Mouse (Mus musculus): ENCODE measurements around the gene Lrcol1. TPM values are rescaled to one million over a fixed set of nuclear protein-coding genes. Genes with fewer than 3 reads are reported as not detected.

The Lrcol1 gene
- total and polyA plus RNA-seq, 3 experiments: not detected

DNA sequence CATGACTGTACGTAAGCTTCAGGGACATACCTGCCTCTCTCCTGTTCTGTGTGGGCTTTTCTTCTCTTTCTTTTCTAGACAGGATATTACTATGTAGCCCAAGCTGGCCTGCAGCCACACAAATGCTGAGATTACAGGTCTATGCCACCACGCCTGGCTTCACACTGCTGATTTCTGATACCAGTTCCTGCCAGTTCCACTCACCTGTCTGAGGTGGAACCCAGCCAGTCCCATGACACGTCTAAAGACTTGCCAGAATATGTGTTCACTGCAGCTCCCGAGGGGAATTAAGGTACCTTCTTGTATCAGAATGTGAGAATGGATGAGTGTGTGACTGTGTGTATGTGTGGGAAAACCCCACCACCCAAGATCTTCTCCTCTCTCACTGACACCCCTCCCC, 46.1 kb downstream of the Lrcol1 start:
- H3K9ac ChIP-seq (ENCODE audit: low read depth, low read length): no peak overlapping the region
- no peaks in the 10 kb centered on the region for H3K79me2 ChIP-seq (replicated peaks; ENCODE audit: control insufficient read depth, insufficient read depth, low read length)
- no peak overlapping the region for H3K4me3 ChIP-seq
- DNase-seq: no peak
- H3K36me3 ChIP-seq (ENCODE audit: control insufficient read depth, insufficient read depth, low read length): no peaks in the 10 kb centered on the region
- intact Hi-C loops (cut with DNase I): no loop called here
- TF ChIP-seq EP300 (IDR thresholded peaks at IDR 0.05; ENCODE audit: insufficient read depth, low read depth, low read length): no peak
- no peak for TF ChIP-seq POLR2A (IDR thresholded peaks at IDR 0.05; ENCODE audit: insufficient read depth, low read depth, low read length)
- no peak for TF ChIP-seq CTCF (IDR thresholded peaks at IDR 0.05)
- H3K27ac ChIP-seq: no peak overlapping the region; the same call in 1 of the 2 replicates
- H3K4me1 ChIP-seq (ENCODE audit: control insufficient read depth, insufficient read depth, low read length): no peaks in the 10 kb centered on the region; the same call in 1 of the 2 replicates
- WGBS: 65% methylated on average over 4 of the region's 4 CpGs
- H3K27me3 ChIP-seq (ENCODE audit: control insufficient read depth, insufficient read depth, low read length): no peaks in the 10 kb centered on the region

DNA sequence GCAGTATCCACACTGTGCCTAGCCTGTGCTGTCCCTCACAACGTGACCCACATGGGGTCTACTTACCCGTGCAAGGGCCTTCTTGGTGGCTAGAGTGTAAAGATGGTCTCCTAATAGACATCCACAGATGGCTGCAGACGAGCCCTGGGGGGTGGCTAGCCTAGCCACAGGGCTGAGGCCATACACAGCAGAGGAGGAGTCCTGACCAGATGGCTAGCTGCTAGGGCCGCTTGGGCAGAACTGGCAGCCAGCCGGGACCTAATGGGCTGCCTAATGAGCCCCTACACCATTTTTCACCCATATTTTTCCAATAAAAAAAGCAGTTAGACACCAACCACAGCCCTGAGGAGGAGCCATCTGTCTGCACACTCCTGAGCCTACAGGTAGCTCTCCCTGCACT, 48.2 kb downstream of the Lrcol1 start:
- WGBS: 94% methylated on average over 5 of the region's 5 CpGs
- Histone ChIP-seq H3K9ac (ENCODE audit: low read depth, low read length) (no peak overlapping the region), H3K4me1 (ENCODE audit: control insufficient read depth, insufficient read depth, low read length) (no peaks in the 10 kb centered on the region; the same call in 1 of the 2 replicates), H3K79me2 (replicated peaks; ENCODE audit: control insufficient read depth, insufficient read depth, low read length) (no peaks in the 10 kb centered on the region), H3K27me3 (ENCODE audit: control insufficient read depth, insufficient read depth, low read length) (no peaks in the 10 kb centered on the region), H3K27ac (no peak overlapping the region), H3K4me3 (no peak overlapping the region), H3K36me3 (ENCODE audit: control insufficient read depth, insufficient read depth, low read length) (no peaks in the 10 kb centered on the region)
- DNase-seq: no peak
- TF ChIP-seq EP300 (IDR thresholded peaks at IDR 0.05; ENCODE audit: insufficient read depth, low read depth, low read length): no peak
- intact Hi-C loops (cut with DNase I): no loop called here

DNA sequence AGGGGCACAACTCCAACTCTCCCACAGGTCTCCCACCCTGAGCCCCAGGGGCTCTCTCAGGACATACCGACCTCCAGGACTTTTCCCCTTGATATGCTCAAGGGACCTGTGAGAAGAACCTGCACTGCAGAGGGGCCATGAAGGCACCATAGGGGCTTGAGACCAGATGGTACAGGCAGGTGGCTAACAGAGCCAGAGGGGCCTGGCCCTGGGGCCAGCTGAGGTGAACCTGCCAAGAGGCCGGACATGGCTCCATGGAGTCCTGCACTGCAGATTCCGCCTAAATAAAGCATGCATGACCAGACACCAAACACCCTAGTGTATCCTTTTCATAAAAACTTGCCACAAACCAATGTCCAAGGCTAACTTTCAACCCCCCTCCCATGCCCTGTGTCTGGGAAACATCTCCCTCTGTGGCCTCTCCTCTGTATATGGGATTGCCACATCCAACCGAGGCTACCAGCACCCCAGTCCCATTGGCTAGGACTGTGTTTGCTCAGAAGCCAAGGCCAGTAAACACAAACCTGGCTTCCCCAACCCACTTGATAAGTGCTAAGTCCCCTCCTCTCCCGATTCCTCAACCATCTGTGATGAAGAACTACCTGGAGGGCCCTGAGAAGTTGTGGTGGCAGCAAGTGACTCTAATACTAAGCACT, 50.6 kb downstream of the Lrcol1 start:
- intact Hi-C loops (cut with DNase I): no loop called here
- no peaks in the 10 kb centered on the region; the same call in 1 of the 2 replicates for H3K4me1 ChIP-seq (ENCODE audit: control insufficient read depth, insufficient read depth, low read length)
- H3K79me2 ChIP-seq (replicated peaks; ENCODE audit: control insufficient read depth, insufficient read depth, low read length): no peaks in the 10 kb centered on the region
- no peaks in the 10 kb centered on the region for H3K36me3 ChIP-seq (ENCODE audit: control insufficient read depth, insufficient read depth, low read length)
- H3K27me3 ChIP-seq (ENCODE audit: control insufficient read depth, insufficient read depth, low read length): no peaks in the 10 kb centered on the region
- no peak for DNase-seq
- H3K4me3 ChIP-seq: no peak overlapping the region
- H3K9ac ChIP-seq (ENCODE audit: low read depth, low read length): no peak overlapping the region
- 84% methylated on average over 5 of the region's 5 CpGs for WGBS
- TF ChIP-seq CTCF (IDR thresholded peaks at IDR 0.05) (no peak), POLR2A (IDR thresholded peaks at IDR 0.05; ENCODE audit: insufficient read depth, low read depth, low read length) (no peak)
- H3K27ac ChIP-seq: no peak overlapping the region

DNA sequence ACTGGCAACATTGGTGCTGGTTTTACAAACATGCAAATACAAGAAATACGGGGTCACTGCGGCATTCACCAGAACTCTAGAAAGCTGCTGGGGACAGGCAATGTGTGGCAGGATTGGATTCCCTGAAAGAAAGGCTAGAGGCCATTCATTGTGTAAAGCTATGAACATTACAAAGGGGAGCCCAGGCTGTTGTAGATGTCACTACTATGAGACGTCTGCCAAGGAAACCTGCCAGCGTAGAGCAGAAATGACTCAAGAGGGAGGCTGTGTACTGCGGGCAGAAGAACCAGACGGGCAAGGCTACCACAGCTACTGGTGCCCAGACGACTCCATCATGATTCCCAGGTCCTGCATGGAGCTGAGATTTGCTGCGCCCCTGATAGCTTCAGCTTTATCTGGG, 56.6 kb downstream of the Lrcol1 start:
- 95% methylated on average over 8 of the region's 8 CpGs for WGBS
- no peak overlapping the region for H3K9ac ChIP-seq (ENCODE audit: low read depth, low read length)

DNA sequence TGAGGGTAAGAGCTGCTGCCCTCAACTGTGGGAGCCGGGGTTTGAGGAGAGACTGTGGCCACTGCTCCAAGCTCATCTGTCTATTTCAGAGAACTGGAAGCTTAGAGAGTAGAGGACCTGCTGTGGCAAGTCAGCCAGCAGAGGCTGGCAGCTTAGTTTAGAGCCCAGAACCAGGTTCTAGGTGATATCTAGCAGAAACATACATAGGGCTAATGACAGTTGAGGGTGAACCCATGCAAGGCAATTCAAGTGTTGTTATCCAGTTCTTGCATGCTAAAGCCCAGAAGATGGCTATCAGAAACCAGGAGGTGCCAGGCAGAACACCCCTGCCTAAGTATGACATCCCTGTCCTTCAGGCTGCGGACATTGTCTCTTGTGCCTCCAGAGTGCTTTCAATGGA, 58.0 kb downstream of the Lrcol1 start:
- TF ChIP-seq POLR2A (IDR thresholded peaks at IDR 0.05; ENCODE audit: insufficient read depth, low read depth, low read length) (no peak), EP300 (IDR thresholded peaks at IDR 0.05; ENCODE audit: insufficient read depth, low read depth, low read length) (no peak), CTCF (IDR thresholded peaks at IDR 0.05) (no peak)
- no peak overlapping the region for H3K27ac ChIP-seq
- H3K4me1 ChIP-seq (ENCODE audit: control insufficient read depth, insufficient read depth, low read length): no peaks in the 10 kb centered on the region; the same call in 1 of the 2 replicates
- no peaks in the 10 kb centered on the region for H3K27me3 ChIP-seq (ENCODE audit: control insufficient read depth, insufficient read depth, low read length)
- intact Hi-C loops (cut with DNase I): no loop called here
- WGBS: 95% methylated on average over 2 of the region's 2 CpGs
- no peak for DNase-seq
- no peak overlapping the region for H3K4me3 ChIP-seq
- no peaks in the 10 kb centered on the region for H3K79me2 ChIP-seq (replicated peaks; ENCODE audit: control insufficient read depth, insufficient read depth, low read length)
- H3K9ac ChIP-seq (ENCODE audit: low read depth, low read length): no peak overlapping the region
- no peaks in the 10 kb centered on the region for H3K36me3 ChIP-seq (ENCODE audit: control insufficient read depth, insufficient read depth, low read length)

More for the DNA sequence above, 56.6 kb downstream of the Lrcol1 start:
- H3K36me3 ChIP-seq (ENCODE audit: control insufficient read depth, insufficient read depth, low read length): no peaks in the 10 kb centered on the region
- no peak overlapping the region for H3K4me3 ChIP-seq
- DNase-seq: no peak
- intact Hi-C loops (cut with DNase I): no loop called here
- H3K4me1 ChIP-seq (ENCODE audit: control insufficient read depth, insufficient read depth, low read length): no peaks in the 10 kb centered on the region
- H3K27me3 ChIP-seq (ENCODE audit: control insufficient read depth, insufficient read depth, low read length): no peaks in the 10 kb centered on the region
- no peak overlapping the region for H3K27ac ChIP-seq
- no peaks in the 10 kb centered on the region for H3K79me2 ChIP-seq (replicated peaks; ENCODE audit: control insufficient read depth, insufficient read depth, low read length)
- TF ChIP-seq POLR2A (IDR thresholded peaks at IDR 0.05; ENCODE audit: insufficient read depth, low read depth, low read length): no peak
- no peak for TF ChIP-seq CTCF (IDR thresholded peaks at IDR 0.05)
- no peak for TF ChIP-seq EP300 (IDR thresholded peaks at IDR 0.05; ENCODE audit: insufficient read depth, low read depth, low read length)

DNA sequence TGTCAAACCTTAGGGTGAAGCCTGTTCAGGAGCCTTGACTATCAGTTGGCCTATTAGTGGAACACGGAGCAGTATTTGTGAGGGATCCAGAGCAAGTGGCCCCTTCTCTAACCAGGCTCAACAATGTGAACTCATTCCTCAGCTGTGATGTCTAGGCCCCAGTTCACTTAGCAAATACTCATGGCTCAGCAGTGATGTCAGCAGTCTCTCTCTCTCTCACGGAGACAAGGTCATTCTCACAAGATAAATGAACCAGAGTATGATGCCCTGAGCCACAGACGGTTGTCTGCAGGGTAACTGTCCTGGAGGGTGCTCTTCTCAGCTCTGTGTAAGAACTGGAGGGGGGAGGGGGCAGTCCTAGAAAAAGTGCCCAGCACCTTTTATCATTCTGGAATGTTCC, 59.4 kb downstream of the Lrcol1 start:
- H3K4me1 ChIP-seq (ENCODE audit: control insufficient read depth, insufficient read depth, low read length): no peaks in the 10 kb centered on the region; the same call in 1 of the 2 replicates
- TF ChIP-seq EP300 (IDR thresholded peaks at IDR 0.05; ENCODE audit: insufficient read depth, low read depth, low read length) (no peak), POLR2A (IDR thresholded peaks at IDR 0.05; ENCODE audit: insufficient read depth, low read depth, low read length) (no peak), CTCF (IDR thresholded peaks at IDR 0.05) (no peak)
- no peak for DNase-seq
- no peaks in the 10 kb centered on the region for H3K79me2 ChIP-seq (replicated peaks; ENCODE audit: control insufficient read depth, insufficient read depth, low read length)
- no peak overlapping the region for H3K9ac ChIP-seq (ENCODE audit: low read depth, low read length)
- intact Hi-C loops (cut with DNase I): no loop called here
- 36% methylated on average over 3 of the region's 3 CpGs for WGBS
- no peaks in the 10 kb centered on the region for H3K36me3 ChIP-seq (ENCODE audit: control insufficient read depth, insufficient read depth, low read length)
- H3K27ac ChIP-seq: no peak overlapping the region
- no peak overlapping the region for H3K4me3 ChIP-seq
- H3K27me3 ChIP-seq (ENCODE audit: control insufficient read depth, insufficient read depth, low read length): no peaks in the 10 kb centered on the region

Other genes with a start within 250 kb of the Lrcol1 start
- gene Plcxd1, start 244.8 kb upstream of the Lrcol1 start, total RNA-seq (2021): not detected
- 0.06 and 0.64 TPM in 2 replicates for gene Plcxd1, start 244.8 kb upstream of the Lrcol1 start, polyA plus RNA-seq (2012; rRNA removed)
- gene Gtpbp6, start 236.5 kb upstream of the Lrcol1 start, total RNA-seq (2021): 10 to 100 TPM; 26.0 to 27.3 TPM
- 33.5 and 36.6 TPM in 2 replicates for gene Gtpbp6, start 236.5 kb upstream of the Lrcol1 start, polyA plus RNA-seq (2012; rRNA removed)
- 1 to 10 TPM; 2.2 to 3.3 TPM for gene Zfp605, start 234.6 kb upstream of the Lrcol1 start, total RNA-seq (2021)
- gene Zfp605, start 234.6 kb upstream of the Lrcol1 start, polyA plus RNA-seq (2012; rRNA removed): 0.68 and 1.2 TPM in 2 replicates
- 10 to 100 TPM; 11.3 to 14.5 TPM for gene Chfr, start 208.9 kb upstream of the Lrcol1 start, total RNA-seq (2021)
- gene Chfr, start 208.9 kb upstream of the Lrcol1 start, polyA plus RNA-seq (2012; rRNA removed): 16.2 and 21.7 TPM in 2 replicates
- 10 to 100 TPM; 47.2 to 53.6 TPM for gene Golga3, start 168.0 kb upstream of the Lrcol1 start, total RNA-seq (2021)
- 9.8 and 18.8 TPM in 2 replicates for gene Golga3, start 168.0 kb upstream of the Lrcol1 start, polyA plus RNA-seq (2012; rRNA removed)
- gene Ankle2, start 113.7 kb upstream of the Lrcol1 start, total RNA-seq (2021): 10 to 100 TPM; 27.5 to 32.7 TPM
- 6.7 and 10.0 TPM in 2 replicates for gene Ankle2, start 113.7 kb upstream of the Lrcol1 start, polyA plus RNA-seq (2012; rRNA removed)
- 10 to 100 TPM; 31.3 to 33.6 TPM for gene Pgam5, start 74.8 kb upstream of the Lrcol1 start, total RNA-seq (2021)
- 20.9 and 29.3 TPM in 2 replicates for gene Pgam5, start 74.8 kb upstream of the Lrcol1 start, polyA plus RNA-seq (2012; rRNA removed)
- gene Pxmp2, start 58.5 kb upstream of the Lrcol1 start, total RNA-seq (2021): 100 to 1,000 TPM; 107 to 137 TPM
- gene Pxmp2, start 58.5 kb upstream of the Lrcol1 start, polyA plus RNA-seq (2012; rRNA removed): 85.0 and 101 TPM in 2 replicates
- 1 to 10 TPM; 1.7 to 2.8 TPM for gene Pole, start 58.4 kb upstream of the Lrcol1 start, total RNA-seq (2021)
- 1.2 and 1.3 TPM in 2 replicates for gene Pole, start 58.4 kb upstream of the Lrcol1 start, polyA plus RNA-seq (2012; rRNA removed)
- not detected for gene P2rx2, start 1.5 kb upstream of the Lrcol1 start, total RNA-seq (2021)
- 0.12 TPM in 1 of 2 replicates, not detected in the other for gene P2rx2, start 1.5 kb upstream of the Lrcol1 start, polyA plus RNA-seq (2012; rRNA removed)
- 10 to 100 TPM; 47.0 to 51.8 TPM for gene Fbrsl1, start 103.8 kb downstream of the Lrcol1 start, total RNA-seq (2021)
- gene Fbrsl1, start 103.8 kb downstream of the Lrcol1 start, polyA plus RNA-seq (2012; rRNA removed): 28.1 and 39.3 TPM in 2 replicates
- gene Galnt9, start 199.6 kb downstream of the Lrcol1 start, total RNA-seq (2021): not detected
- gene Galnt9, start 199.6 kb downstream of the Lrcol1 start, polyA plus RNA-seq (2012; rRNA removed): 0.20 TPM in 1 of 2 replicates, not detected in the other

All from heart, adult 2 months (tissue).